ENCODE assay signal across 18 mouse cellular contexts in the genomic region with DNA sequence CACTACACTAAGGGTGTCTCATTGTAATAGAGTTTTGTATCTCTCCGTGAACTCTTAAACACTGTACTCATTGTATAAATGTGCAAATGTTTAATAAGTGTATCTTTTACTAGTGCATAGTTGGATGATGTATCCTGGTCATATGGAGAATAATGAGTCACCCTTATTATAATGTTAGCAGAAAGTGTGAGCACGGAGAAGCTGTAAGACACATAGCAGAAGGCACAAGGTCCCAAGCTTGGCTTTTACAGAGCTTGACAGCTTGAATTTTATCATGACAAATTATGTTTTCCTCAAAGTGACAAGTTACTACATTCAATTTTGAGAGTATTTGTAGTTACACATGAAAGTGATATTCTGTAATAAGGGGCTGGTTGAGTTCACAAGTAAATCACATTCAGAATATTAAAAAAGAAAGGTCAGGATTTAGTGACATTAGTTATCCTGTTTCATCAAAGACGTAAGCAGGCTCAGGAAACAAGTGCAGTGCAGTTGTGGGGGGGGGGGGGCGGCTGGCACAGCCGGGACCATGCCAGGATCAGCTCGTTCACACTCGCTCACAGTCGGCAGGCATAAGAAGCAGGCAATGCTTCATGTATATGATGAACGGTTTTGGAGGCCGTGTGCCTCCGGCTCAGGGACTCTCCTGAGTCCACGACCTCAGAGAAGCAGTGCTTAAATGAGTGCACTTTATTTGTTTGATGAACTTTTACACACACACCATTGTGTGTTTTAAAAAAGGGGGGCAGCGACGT.
"Had no signal": no experiment of that assay in that cellular context is flagged by ENCODE, and none has a peak within 500 bp of the region (broad histone marks: within the 10 kb centered on the region; RNA-seq: fewer than 3 reads in every experiment).

No protein-coding gene starts in this region.

- H3K27ac ChIP-seq: midbrain, embryonic 10.5 days; midbrain, embryonic 12.5 days; neural tube, embryonic 13.5 days; neural tube, embryonic 15.5 days had no signal

- H3K27me3 ChIP-seq: midbrain, embryonic 12.5 days; neural tube, embryonic 13.5 days; neural tube, embryonic 15.5 days had no signal

- H3K9me3 ChIP-seq: midbrain, embryonic 10.5 days; midbrain, embryonic 12.5 days; neural tube, embryonic 13.5 days; neural tube, embryonic 15.5 days had no signal

- H3K4me3 ChIP-seq: midbrain, embryonic 10.5 days; midbrain, embryonic 12.5 days; myocyte; neural tube, embryonic 13.5 days; neural tube, embryonic 15.5 days had no signal

- H3K4me2 ChIP-seq: lung, embryonic 14.5 days; midbrain, embryonic 12.5 days; neural tube, embryonic 13.5 days; neural tube, embryonic 15.5 days had no signal

- H3K4me1 ChIP-seq: midbrain, embryonic 10.5 days; midbrain, embryonic 12.5 days; neural tube, embryonic 13.5 days; neural tube, embryonic 15.5 days had no signal

- DNase-seq: lung, embryonic 14.5 days; lung, postnatal 10 days; lung, postnatal 4 days; midbrain, embryonic 14.5 days; retina, postnatal 1 day; right cerebral cortex, adult 18-20 months; right cerebral cortex, postnatal 25 days; right cerebral cortex, postnatal 4 days; spleen, adult 18-20 months; thymus, adult 18-20 months; thymus, postnatal 14 days; thymus, postnatal 36 days had no signal

- ATAC-seq: midbrain, embryonic 16.5 days had no signal

- H3K9ac ChIP-seq: lung, embryonic 14.5 days; midbrain, embryonic 12.5 days; neural tube, embryonic 13.5 days; neural tube, embryonic 15.5 days had no signal
